Mouse (Mus musculus) T-helper 2 cell (primary cell): ENCODE data around the gene Neu3.
"Not testable (repeated sequence)": the region's sequence is repeated elsewhere in the genome, so short reads cannot be mapped to it uniquely, and the experiment has no call there.

Experiments used
- in situ Hi-C: fragments of 300-600 bp; cut with MboI, MseI; formaldehyde crosslinking; loops from one replicate; pipeline ENCODE4 v1.15.1; 2025; ENCODE audit warnings: high pct_unique_total_duplicates

Gene Neu3

GRCm38 (mm10) chr7:99834314-99834853 is 6.2 kb upstream of the Neu3 start:
- in situ Hi-C loops: no loop called here

GRCm38 (mm10) chr7:99833846-99834222 is 5.6 kb upstream of the Neu3 start:
- in situ Hi-C loops: no loop called here

- in situ Hi-C loops: no loop called here
These were observed 5.1 kb upstream of the Neu3 start for GRCm38 (mm10) chr7:99833115-99833845.

GRCm38 (mm10) chr7:99826096-99826495 is 2.1 kb downstream of the Neu3 start:
- in situ Hi-C loops: no loop called here

- in situ Hi-C loops: no loop called here
These were observed 2.7 kb downstream of the Neu3 start for GRCm38 (mm10) chr7:99825511-99825910.

- in situ Hi-C loops: loop anchor here (5.0 kb wide), 1 partner anchor 32 kb away; the partner anchor contains the start of gene Xrra1
These were observed 3.4 kb downstream of the Neu3 start for GRCm38 (mm10) chr7:99824649-99825483.

- in situ Hi-C loops: loop anchor here (5.0 kb wide), 1 partner anchor 34 kb away; the partner anchor contains the start of gene Xrra1
These were observed 5.1 kb downstream of the Neu3 start for GRCm38 (mm10) chr7:99823045-99823663.

GRCm38 (mm10) chr7:99822426-99822825 is 5.8 kb downstream of the Neu3 start:
- in situ Hi-C loops: loop anchor here (5.0 kb wide), 1 partner anchor 35 kb away; the partner anchor contains the start of gene Xrra1

- in situ Hi-C loops: loop anchor here (5.0 kb wide), 1 partner anchor 35 kb away; the partner anchor contains the start of gene Xrra1
These were observed 6.3 kb downstream of the Neu3 start for GRCm38 (mm10) chr7:99821953-99822352.

GRCm38 (mm10) chr7:99818181-99818725 is 10.0 kb downstream of the Neu3 start:
- in situ Hi-C loops: not testable (repeated sequence)

- in situ Hi-C loops: no loop called here
These were observed 14.8 kb downstream of the Neu3 start for GRCm38 (mm10) chr7:99813394-99813793.

GRCm38 (mm10) chr7:99811661-99812060 is 16.6 kb downstream of the Neu3 start:
- in situ Hi-C loops: no loop called here

GRCm38 (mm10) chr7:99810814-99811213 is 17.4 kb downstream of the Neu3 start:
- in situ Hi-C loops: no loop called here

GRCm38 (mm10) chr7:99807043-99807442 is 21.2 kb downstream of the Neu3 start:
- in situ Hi-C loops: not testable (repeated sequence)

- in situ Hi-C loops: no loop called here
These were observed 22.9 kb downstream of the Neu3 start for GRCm38 (mm10) chr7:99805340-99805739.

- in situ Hi-C loops: not testable (repeated sequence)
These were observed 24.2 kb downstream of the Neu3 start for GRCm38 (mm10) chr7:99804033-99804432.

- in situ Hi-C loops: no loop called here
These were observed 24.7 kb downstream of the Neu3 start for GRCm38 (mm10) chr7:99803535-99803934.

- in situ Hi-C loops: loop anchor here (10.0 kb wide), 2 partner anchors 174 to 294 kb away; partner anchors contain the start of gene Tpbgl
These were observed 29.1 kb downstream of the Neu3 start for GRCm38 (mm10) chr7:99799118-99799517.

- in situ Hi-C loops: loop anchor here (10.0 kb wide), 2 partner anchors 173 to 293 kb away; partner anchors contain the start of gene Tpbgl
These were observed 30.1 kb downstream of the Neu3 start for GRCm38 (mm10) chr7:99797911-99798647.

GRCm38 (mm10) chr7:99797261-99797660 is 31.0 kb downstream of the Neu3 start:
- in situ Hi-C loops: loop anchor here (10.0 kb wide), 2 partner anchors 172 to 292 kb away; partner anchors contain the start of gene Tpbgl
